Mouse (Mus musculus): Measurements from ENCODE around the gene Sema4b.

Gene Sema4b

GRCm38 (mm10) chr7:80220237-80220797, 33.7 kb downstream of the Sema4b start:
- DNase-seq, result peak; percentile 87

GRCm38 (mm10) chr7:80221179-80221750, 34.6 kb downstream of the Sema4b start:
- DNase-seq, result no peak

GRCm38 (mm10) chr7:80227065-80227464, 40.4 kb downstream of the Sema4b start:
- no peak for DNase-seq

GRCm38 (mm10) chr7:80230196-80230595, 43.6 kb downstream of the Sema4b start:
- DNase-seq, result peak; percentile 88

GRCm38 (mm10) chr7:80231971-80232488, 45.4 kb downstream of the Sema4b start:
- DNase-seq, result no peak

- peak; percentile 100 for DNase-seq
Measured at GRCm38 (mm10) chr7:80232489-80233029, 45.9 kb downstream of the Sema4b start, which contains the start of the genes Cib1 and Gdpgp1. Gene Cib1, minus strand, starts transcription at chr7:80232813. Gene Gdpgp1, plus strand, starts transcription at chr7:80232865.

- no peak for DNase-seq
Measured at GRCm38 (mm10) chr7:80233799-80234198, 47.2 kb downstream of the Sema4b start.

GRCm38 (mm10) chr7:80238542-80238941, 51.9 kb downstream of the Sema4b start:
- no peak for DNase-seq

GRCm38 (mm10) chr7:80241661-80242060, 55.0 kb downstream of the Sema4b start:
- no peak for DNase-seq

GRCm38 (mm10) chr7:80244851-80245250, 58.2 kb downstream of the Sema4b start:
- DNase-seq, result no peak

GRCm38 (mm10) chr7:80246148-80246721, 59.6 kb downstream of the Sema4b start, which contains the start of gene Ttll13:
Gene Ttll13, plus strand, starts transcription at chr7:80246376.
- DNase-seq, result peak; percentile 100

GRCm38 (mm10) chr7:80246859-80247258, 60.2 kb downstream of the Sema4b start:
- no peak for DNase-seq

GRCm38 (mm10) chr7:80252437-80252836, 65.8 kb downstream of the Sema4b start:
- DNase-seq, result no peak

- DNase-seq, result no peak
Measured at GRCm38 (mm10) chr7:80252886-80253285, 66.2 kb downstream of the Sema4b start.

GRCm38 (mm10) chr7:80255981-80256380, 69.3 kb downstream of the Sema4b start:
- DNase-seq, result no peak

GRCm38 (mm10) chr7:80257706-80258105, 71.1 kb downstream of the Sema4b start:
- DNase-seq, result no peak

GRCm38 (mm10) chr7:80260625-80261371, 74.2 kb downstream of the Sema4b start, which contains the start of gene Ngrn:
Gene Ngrn, plus strand, starts transcription at chr7:80261215.
- DNase-seq, result peak; percentile 98

GRCm38 (mm10) chr7:80261372-80261990, 74.8 kb downstream of the Sema4b start:
- no peak for DNase-seq

- no peak for DNase-seq
Measured at GRCm38 (mm10) chr7:80264606-80265005, 78.0 kb downstream of the Sema4b start.

- no peak for DNase-seq
Measured at GRCm38 (mm10) chr7:80267764-80268163, 81.1 kb downstream of the Sema4b start.

- peak; percentile 99 for DNase-seq
Measured at GRCm38 (mm10) chr7:80268897-80269750, 82.5 kb downstream of the Sema4b start, which contains the start of gene Vps33b. Gene Vps33b, plus strand, starts transcription at chr7:80269649.
